Mouse (Mus musculus) liver, embryonic 15.5 days (tissue): ENCODE results near the gene Ksr2. TPM values are rescaled to one million over a fixed set of nuclear protein-coding genes. Genes with fewer than 3 reads are reported as not detected.

Experiments
- ATAC-seq: fragments of 200-750 bp; cut with Nextera tagmentation; 2 replicates; pipeline ENCODE4 v1.8.0; 2017; ENCODE audit warnings: moderate number of reproducible peaks, mild to moderate bottlenecking, moderate library complexity; ENCODE audit not compliant: insufficient read depth
- H3K27ac ChIP-seq: fragments of 300-500 bp; sonication (generic); replicated peaks from 2 replicates; pipeline ENCODE4 v1.5.1; 2015; ENCODE audit warnings: mild to moderate bottlenecking, inconsistent platforms
- H3K27me3 ChIP-seq: fragments of 300-500 bp; sonication (generic); 2 replicates; pipeline ENCODE4 v1.6.1; 2015; ENCODE audit warnings: mild to moderate bottlenecking, inconsistent platforms
- H3K36me3 ChIP-seq: fragments of 300-500 bp; sonication (generic); replicated peaks from 2 replicates; pipeline ENCODE4 v1.6.1; 2015; ENCODE audit warnings: moderate library complexity, mild to moderate bottlenecking, inconsistent platforms
- H3K4me1 ChIP-seq: fragments of 300-500 bp; sonication (generic); replicated peaks from 2 replicates; pipeline ENCODE4 v1.6.1; 2015; ENCODE audit warnings: inconsistent platforms
- H3K4me2 ChIP-seq: fragments of 300-500 bp; sonication (generic); 2 replicates; pipeline ENCODE4 v1.6.1; 2015; ENCODE audit warnings: moderate library complexity, mild to moderate bottlenecking, inconsistent platforms
- H3K4me3 ChIP-seq: fragments of 300-500 bp; sonication (generic); replicated peaks from 2 replicates; pipeline ENCODE4 v1.5.1; 2015; ENCODE audit warnings: mild to moderate bottlenecking, inconsistent platforms
- H3K9ac ChIP-seq: fragments of 300-500 bp; sonication (generic); 2 replicates; pipeline ENCODE4 v1.6.1; 2015; ENCODE audit warnings: moderate library complexity, mild to moderate bottlenecking, inconsistent platforms
- H3K9me3 ChIP-seq: fragments of 300-500 bp; sonication (generic); replicated peaks from 2 replicates; pipeline ENCODE4 v1.6.1; 2016; ENCODE audit warnings: inconsistent platforms
- WGBS: fragments of 180-500 bp; shearing (Covaris S2); methylation state at CpG from one replicate; pipeline ENCODE4 v1.1.7; 2015; ENCODE audit warnings: mixed read lengths; ENCODE audit not compliant: insufficient replicate concordance; 5-methylcytosine and 5-hydroxymethylcytosine counted together
- polyA plus RNA-seq: library from polyadenylated mRNA; unstranded; fragments of >200 nt; fragmentation: Nextera tagmentation; extraction: Ambion mirVana; gene quantifications from 2 replicates; pipeline ENCODE4 v1.2.1, GENCODE M21; 2015

Gene Ksr2
- polyA plus RNA-seq, 1 experiment from 2014 or later, result 0.10 TPM

- 22% methylated on average over 10 of the region's 10 CpGs for WGBS
- H3K36me3 ChIP-seq, result no peaks in the 10 kb centered on the region
- H3K4me3 ChIP-seq, result no peak within 1 kb of the TSS
Measured at GRCm38 (mm10) chr5:117780681-117781080, 366.9 kb downstream of the Ksr2 start, which contains the start of gene Nos1. Gene Nos1, plus strand, starts transcription at chr5:117781032.

GRCm38 (mm10) chr5:117781178-117781577 is 367.4 kb downstream of the Ksr2 start:
- H3K4me2 ChIP-seq, result no peak overlapping the region
- WGBS, result 46% methylated on average over 6 of the region's 6 CpGs
- no peaks in the 10 kb centered on the region for H3K27me3 ChIP-seq
- no peak overlapping the region for H3K9ac ChIP-seq
- ATAC-seq, result no peak
- no peaks in the 10 kb centered on the region for H3K36me3 ChIP-seq
- no peak overlapping the region for H3K4me3 ChIP-seq
- no peak overlapping the region for H3K27ac ChIP-seq
- H3K9me3 ChIP-seq, result peaks cover 3% of the 10 kb centered on the region; the same call in 1 of the 2 replicates
- H3K4me1 ChIP-seq, result no peaks in the 10 kb centered on the region

More at GRCm38 (mm10) chr5:117780681-117781080, 366.9 kb downstream of the Ksr2 start, which contains the start of gene Nos1:
- H3K9me3 ChIP-seq, result peaks cover 3% of the 10 kb centered on the region; the same call in 1 of the 2 replicates
- ATAC-seq, result no peak
- H3K9ac ChIP-seq, result no peak within 1 kb of the TSS
- H3K27me3 ChIP-seq, result no peaks in the 10 kb centered on the region
- H3K27ac ChIP-seq, result no peak within 1 kb of the TSS
- H3K4me1 ChIP-seq, result no peaks in the 10 kb centered on the region
- H3K4me2 ChIP-seq, result no peak within 1 kb of the TSS

- WGBS, result 42% methylated on average over 6 of the region's 6 CpGs
- Histone ChIP-seq H3K27me3 (no peaks in the 10 kb centered on the region), H3K4me1 (no peaks in the 10 kb centered on the region), H3K9me3 (peaks cover 3% of the 10 kb centered on the region; the same call in 1 of the 2 replicates), H3K4me3 (no peak overlapping the region), H3K4me2 (no peak overlapping the region), H3K9ac (no peak overlapping the region), H3K36me3 (no peaks in the 10 kb centered on the region), H3K27ac (no peak overlapping the region)
- no peak for ATAC-seq
Measured at GRCm38 (mm10) chr5:117790071-117790470, 376.3 kb downstream of the Ksr2 start.

GRCm38 (mm10) chr5:117791875-117792274 is 378.1 kb downstream of the Ksr2 start:
- 76% methylated on average over 14 of the region's 14 CpGs for WGBS
- ATAC-seq, result no peak

GRCm38 (mm10) chr5:117800849-117801248 is 387.0 kb downstream of the Ksr2 start:
- Histone ChIP-seq H3K9ac (no peak overlapping the region), H3K4me1 (no peaks in the 10 kb centered on the region), H3K27ac (no peak overlapping the region), H3K4me2 (no peak overlapping the region), H3K9me3 (no peaks in the 10 kb centered on the region), H3K4me3 (no peak overlapping the region), H3K36me3 (no peaks in the 10 kb centered on the region), H3K27me3 (no peaks in the 10 kb centered on the region)
- 62% methylated on average over 9 of the region's 9 CpGs for WGBS
- no peak for ATAC-seq

More at GRCm38 (mm10) chr5:117791875-117792274, 378.1 kb downstream of the Ksr2 start:
- Histone ChIP-seq H3K9me3 (no peaks in the 10 kb centered on the region), H3K4me1 (no peaks in the 10 kb centered on the region), H3K27ac (no peak overlapping the region), H3K4me3 (no peak overlapping the region), H3K27me3 (no peaks in the 10 kb centered on the region), H3K36me3 (no peaks in the 10 kb centered on the region), H3K4me2 (no peak overlapping the region), H3K9ac (no peak overlapping the region)

GRCm38 (mm10) chr5:117802071-117802521 is 388.3 kb downstream of the Ksr2 start:
- H3K9ac ChIP-seq, result no peak overlapping the region
- no peaks in the 10 kb centered on the region for H3K4me1 ChIP-seq
- H3K4me3 ChIP-seq, result no peak overlapping the region
- no peak overlapping the region for H3K4me2 ChIP-seq
- H3K9me3 ChIP-seq, result no peaks in the 10 kb centered on the region
- H3K27ac ChIP-seq, result no peak overlapping the region
- no peak for ATAC-seq
- 69% methylated on average over 11 of the region's 11 CpGs for WGBS
- no peaks in the 10 kb centered on the region for H3K27me3 ChIP-seq
- no peaks in the 10 kb centered on the region for H3K36me3 ChIP-seq

GRCm38 (mm10) chr5:117803551-117803950 is 389.8 kb downstream of the Ksr2 start:
- H3K4me3 ChIP-seq, result no peak overlapping the region

GRCm38 (mm10) chr5:117810930-117811329 is 397.1 kb downstream of the Ksr2 start:
- ATAC-seq, result no peak
- no peak overlapping the region for H3K27ac ChIP-seq
- WGBS, result 76% methylated on average over 7 of the region's 7 CpGs
- no peaks in the 10 kb centered on the region for H3K27me3 ChIP-seq
- H3K4me3 ChIP-seq, result no peak overlapping the region
- H3K4me1 ChIP-seq, result no peaks in the 10 kb centered on the region
- no peaks in the 10 kb centered on the region for H3K9me3 ChIP-seq
- H3K4me2 ChIP-seq, result no peak overlapping the region
- no peak overlapping the region for H3K9ac ChIP-seq
- no peaks in the 10 kb centered on the region for H3K36me3 ChIP-seq

More at GRCm38 (mm10) chr5:117803551-117803950, 389.8 kb downstream of the Ksr2 start:
- no peak for ATAC-seq
- Histone ChIP-seq H3K9me3 (no peaks in the 10 kb centered on the region), H3K4me2 (no peak overlapping the region), H3K36me3 (no peaks in the 10 kb centered on the region), H3K9ac (no peak overlapping the region), H3K27me3 (no peaks in the 10 kb centered on the region), H3K27ac (no peak overlapping the region), H3K4me1 (no peaks in the 10 kb centered on the region)
- 39% methylated on average over 7 of the region's 7 CpGs for WGBS

GRCm38 (mm10) chr5:117818800-117819199 is 405.0 kb downstream of the Ksr2 start:
- 69% methylated on average over 6 of the region's 6 CpGs for WGBS
- no peak for ATAC-seq
- no peak overlapping the region for H3K27ac ChIP-seq
- no peak overlapping the region for H3K4me3 ChIP-seq
- H3K36me3 ChIP-seq, result no peaks in the 10 kb centered on the region
- no peaks in the 10 kb centered on the region for H3K4me1 ChIP-seq
- no peaks in the 10 kb centered on the region for H3K9me3 ChIP-seq
- no peak overlapping the region for H3K4me2 ChIP-seq
- no peak overlapping the region for H3K9ac ChIP-seq
- H3K27me3 ChIP-seq, result no peaks in the 10 kb centered on the region

GRCm38 (mm10) chr5:117820445-117820844 is 406.6 kb downstream of the Ksr2 start:
- H3K9ac ChIP-seq, result no peak overlapping the region
- 49% methylated on average over 7 of the region's 7 CpGs for whole genome bisulfite sequencing
- ATAC-seq, result no peak
- H3K36me3 ChIP-seq, result no peaks in the 10 kb centered on the region
- H3K4me1 ChIP-seq, result no peaks in the 10 kb centered on the region
- no peaks in the 10 kb centered on the region for H3K9me3 ChIP-seq
- no peak overlapping the region for H3K27ac ChIP-seq
- no peak overlapping the region for H3K4me3 ChIP-seq
- no peaks in the 10 kb centered on the region for H3K27me3 ChIP-seq
- H3K4me2 ChIP-seq, result no peak overlapping the region

GRCm38 (mm10) chr5:117823811-117824210 is 410.0 kb downstream of the Ksr2 start:
- H3K27me3 ChIP-seq, result no peaks in the 10 kb centered on the region
- H3K4me1 ChIP-seq, result no peaks in the 10 kb centered on the region
- H3K9ac ChIP-seq, result no peak overlapping the region
- no peak overlapping the region for H3K4me2 ChIP-seq
- no peaks in the 10 kb centered on the region for H3K36me3 ChIP-seq
- no peak for ATAC-seq
- no peak overlapping the region for H3K27ac ChIP-seq
- 73% methylated on average over 9 of the region's 9 CpGs for WGBS
- no peak overlapping the region for H3K4me3 ChIP-seq
- no peaks in the 10 kb centered on the region for H3K9me3 ChIP-seq

GRCm38 (mm10) chr5:117824486-117824885 is 410.7 kb downstream of the Ksr2 start:
- Histone ChIP-seq H3K27me3 (no peaks in the 10 kb centered on the region), H3K4me1 (no peaks in the 10 kb centered on the region), H3K4me2 (no peak overlapping the region), H3K9ac (no peak overlapping the region), H3K4me3 (no peak overlapping the region), H3K9me3 (no peaks in the 10 kb centered on the region), H3K27ac (no peak overlapping the region), H3K36me3 (no peaks in the 10 kb centered on the region)
- WGBS, result 50% methylated on average over 5 of the region's 5 CpGs
- ATAC-seq, result no peak
